Mouse (Mus musculus): ENCODE measurements around the gene Slc9a9. TPM values are rescaled to one million over a fixed set of nuclear protein-coding genes. Genes with fewer than 3 reads are reported as not detected.

Gene Slc9a9
- total and polyA plus RNA-seq, 3 experiments: 0.46 to 0.71 TPM; not detected in 1

DNA sequence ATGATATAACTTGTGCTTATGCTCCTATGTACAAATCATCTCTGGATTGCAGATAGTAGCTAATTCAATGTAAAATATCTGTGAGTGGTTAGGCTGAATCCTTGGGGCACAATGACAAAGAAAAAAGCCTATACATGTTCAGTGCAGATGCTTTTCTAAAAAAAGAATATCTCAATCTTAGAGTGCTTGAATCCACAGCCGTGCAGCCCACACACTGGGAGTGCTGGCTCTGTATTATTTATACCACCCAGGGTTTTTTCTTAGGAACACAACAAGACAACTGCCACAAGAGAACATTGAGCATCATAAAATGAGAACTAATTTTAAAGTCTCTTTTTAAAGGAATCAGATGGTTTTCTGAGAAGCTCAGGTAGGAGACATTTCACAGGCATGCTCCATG lies 19.7 kb upstream of the Slc9a9 start:
- no peaks in the 10 kb centered on the region for H3K9me3 ChIP-seq (replicated peaks; ENCODE audit: insufficient read depth, low read length)
- H3K27ac ChIP-seq (ENCODE audit: control insufficient read depth, low read depth, low read length): no peak overlapping the region
- no peaks in the 10 kb centered on the region for H3K4me1 ChIP-seq (ENCODE audit: control insufficient read depth in 1 of 2, insufficient read depth in 2 of 2, low read length in 2 of 2)
- H3K27me3 ChIP-seq (ENCODE audit: control insufficient read depth in 1 of 2, insufficient read depth in 2 of 2, low read length in 2 of 2): no peaks in the 10 kb centered on the region
- H3K79me2 ChIP-seq (ENCODE audit: control insufficient read depth, insufficient read depth, low read length, poor library complexity): no peaks in the 10 kb centered on the region
- H3K4me3 ChIP-seq (ENCODE audit: control insufficient read depth in 1 of 2, insufficient read depth in 1 of 2, low read depth in 2 of 2, low read length in 2 of 2): no peak overlapping the region
- no peak overlapping the region for H3K9ac ChIP-seq (ENCODE audit: control insufficient read depth, low read depth, low read length, poor library complexity, severe bottlenecking)
- TF ChIP-seq ZKSCAN1 (IDR thresholded peaks at IDR 0.05; ENCODE audit: low read depth, low read length) (no peak), POLR2AphosphoS5 (IDR thresholded peaks at IDR 0.05; ENCODE audit: borderline replicate concordance, low read depth, low read length) (no peak), GATA1 (IDR thresholded peaks at IDR 0.05; ENCODE audit: low read depth, low read length) (no peak), SIN3A (IDR thresholded peaks at IDR 0.05; ENCODE audit: low read length) (no peak), E2F4 (IDR thresholded peaks at IDR 0.05; ENCODE audit: borderline replicate concordance, low read depth, low read length) (no peak), TCF12 (IDR thresholded peaks at IDR 0.05; ENCODE audit: low read depth, low read length) (no peak), SMC3 (IDR thresholded peaks at IDR 0.05; ENCODE audit: low read depth, low read length) (no peak)
- H3K36me3 ChIP-seq (ENCODE audit: control insufficient read depth in 1 of 2, insufficient read depth in 2 of 2, low read length in 2 of 2): no peaks in the 10 kb centered on the region
- no peak for DNase-seq (ENCODE audit: low read depth, low spot score)

DNA sequence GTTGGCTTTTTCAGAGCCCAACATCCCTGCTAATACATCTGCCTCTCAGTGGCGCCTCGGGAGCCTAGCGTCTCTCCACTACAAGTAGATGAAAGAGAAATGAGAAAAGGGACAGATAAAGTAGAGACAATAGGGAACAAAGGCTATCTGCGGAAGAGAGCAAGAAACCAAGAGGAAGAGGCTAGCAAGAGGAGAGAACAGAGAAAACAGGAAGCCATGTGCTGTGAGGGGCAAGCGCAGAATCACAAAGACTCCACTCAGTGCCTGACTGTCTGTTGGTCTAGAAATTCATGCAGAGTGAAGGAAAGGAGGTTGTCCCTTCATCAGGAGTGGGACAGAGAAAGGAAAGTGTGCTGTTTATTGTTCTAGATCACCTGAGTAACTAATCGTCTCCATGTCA lies 16.5 kb upstream of the Slc9a9 start:
- Histone ChIP-seq H3K79me2 (ENCODE audit: control insufficient read depth, insufficient read depth, low read length, poor library complexity) (no peaks in the 10 kb centered on the region), H3K4me1 (ENCODE audit: control insufficient read depth in 1 of 2, insufficient read depth in 2 of 2, low read length in 2 of 2) (no peaks in the 10 kb centered on the region)
- TF ChIP-seq POLR2AphosphoS5 (IDR thresholded peaks at IDR 0.05; ENCODE audit: borderline replicate concordance, low read depth, low read length): no peak
- no peak for TF ChIP-seq HCFC1 (IDR thresholded peaks at IDR 0.05; ENCODE audit: low read depth, low read length)
- no peak for TF ChIP-seq TAL1 (IDR thresholded peaks at IDR 0.05; ENCODE audit: low read length)
- no peak for TF ChIP-seq TCF12 (IDR thresholded peaks at IDR 0.05; ENCODE audit: low read depth, low read length)

DNA sequence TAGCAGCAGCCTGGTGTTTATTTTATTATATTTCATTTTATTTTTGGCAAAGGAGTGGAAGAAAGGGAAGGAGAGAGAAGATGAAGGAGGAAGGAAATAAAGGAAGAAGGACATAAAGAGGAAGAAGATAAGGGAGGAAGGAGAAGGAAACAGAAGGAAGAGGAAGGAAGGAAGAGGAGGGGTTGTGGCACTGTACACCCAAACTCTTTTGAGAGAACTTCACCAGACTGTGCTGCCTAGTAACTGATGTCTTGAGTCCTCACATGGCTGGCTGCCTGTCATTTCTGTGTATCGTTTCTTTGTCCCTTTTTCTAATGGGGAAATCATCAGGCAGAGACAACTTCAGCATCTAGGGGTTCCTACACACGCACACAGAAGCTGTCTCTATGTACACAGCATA lies 15.9 kb upstream of the Slc9a9 start:
- no peak for TF ChIP-seq USF2 (IDR thresholded peaks at IDR 0.05; ENCODE audit: borderline replicate concordance in 1 of 2, insufficient read depth in 1 of 2, low read depth in 1 of 2, low read length in 2 of 2)
- no peak for TF ChIP-seq UBTF (IDR thresholded peaks at IDR 0.05; ENCODE audit: borderline replicate concordance, insufficient read depth, low read depth, low read length)
- no peak for TF ChIP-seq RAD21 (IDR thresholded peaks at IDR 0.05; ENCODE audit: low read depth, low read length)
- TF ChIP-seq JUND (IDR thresholded peaks at IDR 0.05; ENCODE audit: low read depth, low read length): no peak
- TF ChIP-seq ZNF384 (IDR thresholded peaks at IDR 0.05; ENCODE audit: low read depth, low read length): no peak
- no peak for TF ChIP-seq SMC3 (IDR thresholded peaks at IDR 0.05; ENCODE audit: low read depth, low read length)
- no peak for TF ChIP-seq ELF1 (IDR thresholded peaks at IDR 0.05; ENCODE audit: low read depth, low read length)
- no peak for TF ChIP-seq MAZ (IDR thresholded peaks at IDR 0.05; ENCODE audit: low read depth, low read length)
- Histone ChIP-seq H3K4me1 (ENCODE audit: control insufficient read depth in 1 of 2, insufficient read depth in 2 of 2, low read length in 2 of 2) (no peaks in the 10 kb centered on the region), H3K79me2 (ENCODE audit: control insufficient read depth, insufficient read depth, low read length, poor library complexity) (no peaks in the 10 kb centered on the region), H3K36me3 (ENCODE audit: control insufficient read depth in 1 of 2, insufficient read depth in 2 of 2, low read length in 2 of 2) (no peaks in the 10 kb centered on the region), H3K4me3 (ENCODE audit: control insufficient read depth in 1 of 2, insufficient read depth in 1 of 2, low read depth in 2 of 2, low read length in 2 of 2) (no peak overlapping the region), H3K9me3 (replicated peaks; ENCODE audit: insufficient read depth, low read length) (no peaks in the 10 kb centered on the region), H3K27ac (ENCODE audit: control insufficient read depth, low read depth, low read length) (no peak overlapping the region), H3K27me3 (ENCODE audit: control insufficient read depth in 1 of 2, insufficient read depth in 2 of 2, low read length in 2 of 2) (no peaks in the 10 kb centered on the region), H3K9ac (ENCODE audit: control insufficient read depth, low read depth, low read length, poor library complexity, severe bottlenecking) (no peak overlapping the region)
- DNase-seq (ENCODE audit: low read depth, low spot score): no peak

More for the DNA sequence above, 16.5 kb upstream of the Slc9a9 start:
- H3K9me3 ChIP-seq (replicated peaks; ENCODE audit: insufficient read depth, low read length): no peaks in the 10 kb centered on the region
- H3K27me3 ChIP-seq (ENCODE audit: control insufficient read depth in 1 of 2, insufficient read depth in 2 of 2, low read length in 2 of 2): no peaks in the 10 kb centered on the region
- DNase-seq (ENCODE audit: low read depth, low spot score): no peak
- H3K4me3 ChIP-seq (ENCODE audit: control insufficient read depth in 1 of 2, insufficient read depth in 1 of 2, low read depth in 2 of 2, low read length in 2 of 2): no peak overlapping the region
- H3K27ac ChIP-seq (ENCODE audit: control insufficient read depth, low read depth, low read length): no peak overlapping the region
- no peaks in the 10 kb centered on the region for H3K36me3 ChIP-seq (ENCODE audit: control insufficient read depth in 1 of 2, insufficient read depth in 2 of 2, low read length in 2 of 2)
- H3K9ac ChIP-seq (ENCODE audit: control insufficient read depth, low read depth, low read length, poor library complexity, severe bottlenecking): no peak overlapping the region

All from MEL (cell line).